Mouse (Mus musculus) testis, postnatal 14 days (tissue): ENCODE data around the gene Cpped1.

Experiments
- DNase-seq: peaks from one replicate; pipeline ENCODE4 v3.0.0; 2021; ENCODE audit warnings: low spot score

The Cpped1 gene

DNA sequence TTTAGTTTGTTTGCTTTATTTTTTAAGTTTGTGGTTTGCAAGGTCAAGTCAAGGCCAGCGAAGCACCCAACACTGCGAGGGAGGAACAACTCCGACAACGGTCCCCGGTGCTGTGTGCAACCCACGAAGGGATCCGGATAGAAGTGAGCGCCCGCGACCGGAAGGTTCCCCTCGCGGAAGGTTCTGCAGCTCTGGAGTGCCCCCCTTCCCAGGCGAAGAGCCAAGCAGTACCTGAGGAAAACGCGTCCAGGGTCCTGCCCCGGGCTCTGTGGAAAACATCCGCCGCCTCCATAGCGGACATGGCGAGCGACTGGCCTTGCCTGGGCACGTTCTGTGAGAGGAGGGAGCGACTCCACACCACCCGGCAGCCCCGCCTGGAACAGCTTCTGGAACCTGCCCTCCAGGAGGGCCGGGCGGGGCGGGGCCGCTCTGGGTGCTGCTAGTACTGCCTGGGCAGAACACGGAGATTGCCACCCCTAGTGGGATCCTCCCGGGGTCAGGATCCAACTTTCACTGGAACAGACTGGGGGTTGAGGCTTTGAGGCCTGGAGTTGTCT is at the start of gene Cpped1:
TSS of gene Cpped1 (minus strand) at position 411 of the 557 bp plus-strand sequence.
- peak; percentile 90 for DNase-seq

- no peak for DNase-seq
Measured at GRCm38 (mm10) chr16:11940477-11940876, 31.2 kb upstream of the Cpped1 start.

- DNase-seq = no peak
Measured at GRCm38 (mm10) chr16:11910801-11911200, 1.6 kb upstream of the Cpped1 start.

GRCm38 (mm10) chr16:11909817-11910216 is 572 bp upstream of the Cpped1 start:
- DNase-seq = no peak

DNA sequence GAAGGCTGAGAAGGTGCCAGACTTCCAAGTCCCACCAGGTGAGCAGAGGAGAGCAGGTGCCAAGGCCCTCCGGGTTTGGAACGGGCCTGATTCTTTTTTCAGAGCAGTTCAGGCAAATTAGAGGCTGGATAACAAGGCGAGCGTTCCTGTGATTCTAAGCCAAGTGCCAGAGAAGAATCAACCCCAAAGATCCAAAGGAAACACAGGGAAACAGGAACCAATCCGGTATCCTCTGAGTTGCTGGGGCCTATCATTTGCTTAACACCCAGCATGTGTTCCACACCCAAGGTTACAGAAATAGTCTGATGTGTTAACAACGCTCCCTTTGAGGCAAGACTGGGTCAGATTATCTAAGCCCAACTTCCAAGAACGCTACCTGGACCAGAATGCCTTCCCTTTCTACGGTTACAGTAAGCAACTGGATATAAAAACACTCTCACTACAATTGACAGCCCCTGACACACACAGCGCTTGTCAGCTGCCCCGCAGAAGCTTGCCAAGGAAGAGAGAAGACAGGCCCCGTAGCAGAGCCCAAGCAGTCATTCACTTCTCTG is 707 bp downstream of the Cpped1 start:
- DNase-seq = no peak

DNA sequence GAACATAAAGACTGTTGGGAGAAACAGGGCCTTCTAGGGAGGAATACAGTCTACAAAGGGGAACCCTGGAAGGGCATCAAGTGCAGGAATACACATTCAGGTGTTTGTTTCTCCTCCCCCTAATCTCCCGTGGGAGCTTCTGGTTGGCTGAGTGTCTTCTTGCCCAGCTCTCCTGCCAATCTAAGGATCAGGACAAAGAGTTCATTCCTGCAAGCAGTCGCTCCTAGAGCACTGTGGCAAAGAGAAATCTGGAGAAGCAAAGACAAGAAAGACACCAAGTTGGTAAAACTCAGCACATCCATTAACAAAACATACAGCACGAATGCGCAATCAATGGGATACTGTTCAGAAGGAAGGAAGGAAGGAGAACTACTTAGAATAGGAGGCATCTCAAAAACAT is 1.4 kb downstream of the Cpped1 start:
- no peak for DNase-seq

DNA sequence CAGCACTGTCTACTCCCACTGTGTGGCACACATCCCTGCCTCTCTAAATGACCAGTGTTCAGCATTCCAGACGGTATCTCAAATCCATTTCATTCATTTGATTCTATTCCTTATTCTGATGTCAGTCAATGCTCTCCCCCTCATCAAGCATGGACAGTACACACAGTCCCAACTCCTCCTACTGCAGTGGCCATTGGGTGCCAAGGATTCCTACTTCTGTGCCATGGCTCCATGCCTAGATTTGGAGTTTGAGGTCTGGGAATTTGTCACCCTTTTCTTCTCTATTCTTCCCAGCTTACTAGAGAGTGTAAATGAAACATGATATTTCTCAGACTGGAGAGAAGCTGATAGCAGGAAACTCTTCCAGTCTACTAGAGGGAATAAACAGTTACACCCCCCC is 2.3 kb downstream of the Cpped1 start:
- DNase-seq = peak; percentile 29

GRCm38 (mm10) chr16:11905216-11905615 is 4.0 kb downstream of the Cpped1 start:
- no peak for DNase-seq

- no peak for DNase-seq
Measured at GRCm38 (mm10) chr16:11902007-11902406, 7.2 kb downstream of the Cpped1 start.

GRCm38 (mm10) chr16:11900341-11900740 is 8.9 kb downstream of the Cpped1 start:
- DNase-seq = no peak

DNA sequence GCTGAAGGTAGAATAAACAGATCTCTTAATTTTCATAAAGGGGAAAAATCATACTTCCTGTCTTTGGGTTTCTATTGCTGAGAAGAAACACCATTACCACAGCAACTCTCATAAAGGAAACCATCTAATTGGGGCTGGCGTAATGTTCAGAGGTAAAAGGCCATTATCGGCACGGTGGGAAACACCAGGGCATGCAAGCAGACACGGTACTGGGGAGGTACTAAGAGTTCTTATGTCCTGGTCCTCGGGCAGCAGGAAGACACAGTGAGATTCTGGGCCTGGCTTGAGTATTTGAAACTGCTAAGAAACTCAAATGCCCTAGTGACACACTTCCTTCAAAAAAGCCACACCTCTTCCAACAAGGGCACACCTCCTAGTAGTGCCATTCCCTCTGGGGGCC is 12.8 kb downstream of the Cpped1 start:
- no peak for DNase-seq

DNA sequence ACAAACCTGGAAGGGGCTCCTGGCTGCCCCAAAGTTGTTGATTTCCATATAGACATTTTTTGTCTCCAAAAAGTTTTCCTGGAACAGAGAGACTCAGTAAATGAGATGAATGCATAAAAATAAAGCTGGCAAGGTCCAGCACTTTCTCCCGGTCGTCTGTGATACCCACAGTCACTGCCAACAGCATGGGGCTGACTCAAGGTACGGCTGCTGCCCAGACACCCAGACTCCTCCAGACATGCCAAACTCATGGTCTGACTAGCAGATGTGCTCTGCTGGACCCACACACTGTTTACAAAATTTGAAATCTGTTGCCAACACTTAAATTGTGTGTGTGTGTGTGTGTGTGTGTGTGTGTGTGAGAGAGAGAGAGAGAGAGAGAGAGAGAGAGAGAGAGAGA is 14.4 kb downstream of the Cpped1 start:
- no peak for DNase-seq

- DNase-seq = no peak
Measured at GRCm38 (mm10) chr16:11890186-11890585, 19.1 kb downstream of the Cpped1 start.

GRCm38 (mm10) chr16:11889741-11890140 is 19.5 kb downstream of the Cpped1 start:
- no peak for DNase-seq

GRCm38 (mm10) chr16:11881795-11882194 is 27.4 kb downstream of the Cpped1 start:
- DNase-seq = no peak

DNA sequence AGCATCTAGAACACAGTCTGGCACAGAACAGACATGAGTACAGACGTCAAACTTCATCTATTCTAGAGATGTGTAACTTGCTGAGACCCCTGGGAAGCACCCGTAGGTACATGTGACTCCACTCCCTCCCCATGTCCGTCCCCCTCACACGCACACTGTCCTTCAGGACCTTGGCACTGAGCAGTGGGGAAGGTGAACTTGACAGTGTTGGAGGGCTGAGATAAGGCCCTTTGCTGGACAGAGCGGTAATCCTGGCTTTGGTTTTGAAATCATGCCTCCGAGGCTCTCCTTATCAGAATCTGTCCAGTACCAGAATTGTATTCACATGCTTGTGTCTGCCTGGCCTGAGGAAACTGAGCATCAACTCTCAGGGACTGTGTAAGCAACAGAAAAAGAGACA is 28.8 kb downstream of the Cpped1 start:
- no peak for DNase-seq

GRCm38 (mm10) chr16:11879196-11879595 is 30.0 kb downstream of the Cpped1 start:
- DNase-seq = no peak

DNA sequence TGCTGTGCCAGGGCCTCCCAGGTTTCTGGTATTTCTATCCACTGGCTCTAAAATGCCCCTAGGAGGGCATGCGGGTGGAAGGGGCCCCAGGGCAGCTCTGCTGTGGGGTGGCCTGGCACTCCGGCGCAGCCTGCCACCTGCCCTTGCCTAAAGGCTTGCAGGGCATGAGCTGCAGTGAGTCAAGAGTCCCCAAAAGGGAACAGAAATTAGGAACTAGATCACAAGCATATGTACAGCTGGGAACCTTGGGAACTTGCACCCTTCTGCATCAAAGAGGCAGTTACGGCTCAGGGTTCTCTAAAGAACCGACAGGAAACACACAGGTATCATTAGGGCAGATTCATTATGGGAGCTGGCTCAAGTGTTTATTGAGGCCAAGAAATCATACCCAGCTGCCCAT is 34.0 kb downstream of the Cpped1 start:
- DNase-seq = no peak

DNA sequence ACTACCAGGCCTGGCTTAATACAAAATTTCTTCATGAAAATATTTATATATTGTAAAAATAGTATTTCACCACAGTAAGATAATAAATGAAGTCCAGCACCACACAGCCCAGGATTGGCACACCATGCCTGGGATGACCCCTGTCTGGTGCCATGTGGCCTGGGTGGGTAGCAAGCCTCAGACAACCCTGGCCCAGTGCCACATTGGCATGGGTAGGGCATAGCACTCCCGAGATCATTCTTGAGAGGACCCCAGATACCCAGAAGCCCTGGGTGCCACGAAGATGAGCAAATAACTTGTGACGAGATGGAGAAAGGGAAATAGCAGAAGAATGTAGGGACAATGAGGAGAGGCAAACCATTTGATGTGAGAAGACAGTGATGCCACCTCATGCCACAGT is 36.0 kb downstream of the Cpped1 start:
- no peak for DNase-seq

- no peak for DNase-seq
Measured at GRCm38 (mm10) chr16:11868486-11868885, 40.8 kb downstream of the Cpped1 start.

GRCm38 (mm10) chr16:11852716-11853605 is 56.3 kb downstream of the Cpped1 start:
- DNase-seq = no peak

DNA sequence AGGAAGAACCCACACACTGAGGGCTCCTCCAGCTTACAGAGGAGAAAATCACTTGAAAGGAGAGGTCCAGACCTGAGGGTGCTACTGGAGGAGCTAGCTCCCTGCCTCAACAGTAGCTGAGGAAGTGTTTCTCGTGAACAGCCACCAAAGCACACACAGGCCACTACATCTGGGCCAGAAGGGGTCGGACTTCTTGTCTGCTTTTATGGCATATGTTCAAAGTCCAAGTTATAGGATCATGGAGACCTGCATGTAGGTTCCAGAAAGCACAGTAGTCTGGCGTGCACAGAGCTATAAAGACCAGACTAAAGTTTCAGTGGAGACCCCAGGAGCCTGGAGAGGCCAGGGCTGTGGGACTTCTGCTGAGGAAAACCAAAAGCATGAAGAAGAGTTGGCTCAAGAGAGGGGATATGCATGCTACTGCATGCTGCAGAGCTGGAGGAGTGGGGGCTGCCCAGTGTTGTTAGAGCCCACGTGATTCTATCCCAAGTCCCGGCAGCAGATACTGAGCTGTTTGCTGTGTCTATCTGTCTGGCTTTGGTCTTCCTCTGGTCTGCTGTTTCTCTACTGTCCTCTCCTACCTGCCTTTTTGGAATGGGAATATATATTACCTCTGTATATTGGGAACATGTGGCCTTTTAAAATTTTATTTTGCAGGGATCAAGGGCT is 60.1 kb downstream of the Cpped1 start:
- no peak for DNase-seq

GRCm38 (mm10) chr16:11845309-11845708 is 63.9 kb downstream of the Cpped1 start:
- DNase-seq = no peak
